In the genomic region with DNA sequence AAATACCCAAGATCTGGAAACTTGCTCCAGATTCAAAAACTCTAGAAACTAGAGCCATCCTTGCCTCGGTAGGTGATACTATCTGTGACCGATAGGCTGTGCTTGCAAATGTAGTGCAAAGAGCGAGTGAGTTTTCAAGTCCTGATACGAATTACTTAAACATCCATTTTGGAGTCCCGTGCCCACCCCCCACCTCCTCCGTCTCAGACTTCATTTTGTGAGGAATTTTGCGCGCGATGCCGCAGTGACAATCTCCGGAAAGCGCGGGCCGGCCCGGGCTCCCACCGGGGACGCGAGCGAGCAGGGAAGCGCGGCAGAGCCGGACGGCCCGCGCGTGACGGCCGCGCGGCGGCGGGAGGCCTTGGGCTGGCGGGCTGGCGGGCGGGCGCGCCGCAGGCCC, we compare ENCODE assay signal across 8 mouse cellular contexts. TPM values are rescaled to one million over a fixed set of nuclear protein-coding genes. Genes with fewer than 3 reads are reported as not detected.
DNase-seq lines count a peak whose midpoint lies in the region; ATAC-seq and TF ChIP-seq lines count a peak whose summit lies in the region.

No protein-coding gene starts in this region.

- H3K27ac ChIP-seq in embryonic facial prominence, embryonic 13.5 days = peak overlapping the region; percentile 100
- peak overlapping the region; percentile 100 for H3K27ac ChIP-seq in hindbrain, embryonic 15.5 days (replicated peaks)
- peak overlapping the region; percentile 100 for H3K27ac ChIP-seq in lung, embryonic 15.5 days

- H3K36me3 ChIP-seq in G1E (replicated peaks) = peaks cover 8% of the 10 kb centered on the region
- H3K36me3 ChIP-seq in embryonic facial prominence, embryonic 13.5 days = 0 out of 2 replicates have a peak, but pooled peaks cover 3% of the 10 kb centered on the region
- no peaks in the 10 kb centered on the region for H3K36me3 ChIP-seq in hindbrain, embryonic 15.5 days
- H3K36me3 ChIP-seq in lung, embryonic 15.5 days = 0 out of 2 replicates have a peak, but pooled peaks cover 2% of the 10 kb centered on the region

- DNase-seq in heart, adult 8-10 months (ENCODE audit: low spot score) = peak; percentile 28
- no peak for DNase-seq in heart, postnatal 36 days
- peak; percentile 31 for DNase-seq in G1E (ENCODE audit: low spot score)
- DNase-seq in retina, postnatal 7 days (ENCODE audit: low read depth, low spot score) = peak; percentile 36

- no peaks in the 10 kb centered on the region for H3K27me3 ChIP-seq in G1E (ENCODE audit: insufficient read depth, low read length)
- no peaks in the 10 kb centered on the region for H3K27me3 ChIP-seq in embryonic facial prominence, embryonic 13.5 days
- no peaks in the 10 kb centered on the region for H3K27me3 ChIP-seq in hindbrain, embryonic 15.5 days
- no peaks in the 10 kb centered on the region for H3K27me3 ChIP-seq in lung, embryonic 15.5 days

- intact Hi-C loops in heart, postnatal 36 days (cut with DNase I) = loop anchor here (5.0 to 10.0 kb wide), 4 partner anchors 226 to 464 kb away; no protein-coding TSS in a partner anchor

- peak overlapping the region; percentile 94 for H3K4me3 ChIP-seq in G1E (ENCODE audit: low read depth, low read length)
- peak overlapping the region; percentile 97 for H3K4me3 ChIP-seq in embryonic facial prominence, embryonic 13.5 days
- peak overlapping the region; percentile 100 for H3K4me3 ChIP-seq in hindbrain, embryonic 15.5 days
- H3K4me3 ChIP-seq in lung, embryonic 15.5 days = peak overlapping the region; percentile 84

- H3K4me2 ChIP-seq in embryonic facial prominence, embryonic 13.5 days = peak overlapping the region; percentile 71
- H3K4me2 ChIP-seq in hindbrain, embryonic 15.5 days = peak overlapping the region; percentile 57
- H3K4me2 ChIP-seq in lung, embryonic 15.5 days = peak overlapping the region; percentile 59

- ATAC-seq in G1E (ENCODE audit: extremely low read depth, insufficient number of reproducible peaks, low FRiP score, poor library complexity, severe bottlenecking) = no peak
- ATAC-seq in embryonic facial prominence, embryonic 13.5 days (ENCODE audit: insufficient number of reproducible peaks, insufficient read depth, low FRiP score, low TSS enrichment, low read depth) = no peak
- ATAC-seq in hindbrain, embryonic 15.5 days (ENCODE audit: low FRiP score, low read depth) = no peak; the same call in 1 of the 2 replicates
- ATAC-seq in lung, embryonic 15.5 days (ENCODE audit: borderline replicate concordance, extremely low read depth, low FRiP score, low TSS enrichment) = peak; percentile 3; the same call in 1 of the 2 replicates
- no peak; the same call in 1 of the 2 replicates for ATAC-seq in cerebellum, adult (ENCODE audit: insufficient number of reproducible peaks, low FRiP score, low TSS enrichment)

- H3K4me1 ChIP-seq in G1E (ENCODE audit: insufficient read depth, low read depth, low read length) = peaks cover 33% of the 10 kb centered on the region
- H3K4me1 ChIP-seq in embryonic facial prominence, embryonic 13.5 days = peaks cover 16% of the 10 kb centered on the region
- H3K4me1 ChIP-seq in hindbrain, embryonic 15.5 days (replicated peaks) = peaks cover 30% of the 10 kb centered on the region
- H3K4me1 ChIP-seq in lung, embryonic 15.5 days = peaks cover 30% of the 10 kb centered on the region

- no peak for TF ChIP-seq CTCF in G1E (IDR thresholded peaks at IDR 0.05; ENCODE audit: low read depth, low read length)

- peak overlapping the region; percentile 100 for H3K9ac ChIP-seq in embryonic facial prominence, embryonic 13.5 days
- H3K9ac ChIP-seq in hindbrain, embryonic 15.5 days = peak overlapping the region; percentile 100
- peak overlapping the region; percentile 99 for H3K9ac ChIP-seq in lung, embryonic 15.5 days

- no peaks in the 10 kb centered on the region for H3K9me3 ChIP-seq in G1E (replicated peaks)
- H3K9me3 ChIP-seq in embryonic facial prominence, embryonic 13.5 days = no peaks in the 10 kb centered on the region
- no peaks in the 10 kb centered on the region for H3K9me3 ChIP-seq in hindbrain, embryonic 15.5 days
- no peaks in the 10 kb centered on the region for H3K9me3 ChIP-seq in lung, embryonic 15.5 days

- under 1% methylated on average over 38 of the region's 38 CpGs for whole genome bisulfite sequencing in embryonic facial prominence, embryonic 13.5 days
- WGBS in hindbrain, embryonic 15.5 days = under 1% methylated on average over 27 of the region's 38 CpGs
- under 1% methylated on average over 38 of the region's 38 CpGs for whole genome bisulfite sequencing in lung, embryonic 15.5 days

RNA-seq across cellular contexts. Expression of a gene that starts 1.8 kb away (rescaled TPM):
- 10 to 100 TPM; 31.0 to 34.0 (median 32.0) TPM for total RNA-seq in heart, adult 8-10 months (2022)
- total RNA-seq in heart, postnatal 36 days (2021) = 10 to 100 TPM; 34.9 to 37.6 TPM
- total RNA-seq in G1E (2014; fragmentation: Nextera tagmentation) (130 and 136 TPM in 2 replicates), G1E (2017) (129 and 143 TPM in 2 replicates)
- polyA plus RNA-seq in G1E (2012) = 10.9 and 13.4 TPM in 2 replicates
- polyA plus RNA-seq in embryonic facial prominence, embryonic 13.5 days (2015; fragmentation: Nextera tagmentation; extraction: Ambion mirVana) = 67.4 and 69.0 TPM in 2 replicates
- polyA plus RNA-seq in hindbrain, embryonic 15.5 days (2015; fragmentation: Nextera tagmentation; extraction: Ambion mirVana) = 33.3 and 36.1 TPM in 2 replicates
- polyA plus RNA-seq in lung, embryonic 15.5 days (2015; fragmentation: Nextera tagmentation; extraction: Ambion mirVana) = 57.5 and 59.1 TPM in 2 replicates

RNA-seq across cellular contexts. Expression of a gene that starts 8.0 kb away (rescaled TPM):
- not detected for total RNA-seq in heart, adult 8-10 months (2022)
- not detected for total RNA-seq in heart, postnatal 36 days (2021)
- total RNA-seq in G1E (2014; fragmentation: Nextera tagmentation) = not detected in 2 replicates
- total RNA-seq in G1E (2017) = not detected in 2 replicates
- not detected in 2 replicates for polyA plus RNA-seq in G1E (2012)
- not detected in 2 replicates for polyA plus RNA-seq in embryonic facial prominence, embryonic 13.5 days (2015; fragmentation: Nextera tagmentation; extraction: Ambion mirVana)
- polyA plus RNA-seq in hindbrain, embryonic 15.5 days (2015; fragmentation: Nextera tagmentation; extraction: Ambion mirVana) = not detected in 2 replicates
- polyA plus RNA-seq in lung, embryonic 15.5 days (2015; fragmentation: Nextera tagmentation; extraction: Ambion mirVana) = not detected in 2 replicates

Comparison
In these comparisons a context has a peak if more than half of its experiments do, and no peak if none do; other contexts are left out.
1. DNase-seq: peak in heart, adult 8-10 months (single experiment), G1E (single experiment) and retina, postnatal 7 days (single experiment); none in heart, postnatal 36 days (0 of 2).
2. Peak in every context shown above with its lines, with median percentiles within 50 percentile points of each other: H3K4me3 ChIP-seq, H3K27ac ChIP-seq, H3K4me2 ChIP-seq and H3K9ac ChIP-seq.